Mouse (Mus musculus): Measurements from ENCODE around the gene Tnik.

DNA sequence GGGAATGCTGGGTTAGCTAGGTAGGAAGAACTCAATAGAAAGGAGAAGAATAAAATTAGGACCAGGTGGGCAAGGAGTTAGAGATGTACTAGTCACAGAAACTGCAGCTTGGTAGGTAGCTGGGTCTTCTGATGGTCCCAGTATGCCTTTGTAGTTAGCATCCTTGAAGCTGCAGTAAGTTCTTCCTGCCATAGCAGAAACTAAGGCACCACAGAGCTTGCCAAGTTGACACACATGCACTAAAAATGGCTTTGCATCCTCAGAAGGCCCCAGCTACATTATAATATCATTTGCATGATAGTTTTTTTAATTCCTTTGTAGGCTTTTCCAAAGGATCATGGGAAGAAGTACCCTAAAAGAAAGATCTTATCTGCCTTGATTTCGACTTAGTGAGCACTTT is 54.3 kb downstream of the Tnik start:
- TF ChIP-seq CTCF (IDR thresholded peaks at IDR 0.05; ENCODE audit: insufficient read depth, low read depth, low read length): no peak
- no peak for TF ChIP-seq POLR2A (IDR thresholded peaks at IDR 0.05; ENCODE audit: insufficient read depth, low read depth, low read length)

Measured in olfactory bulb, adult 2 months (tissue).